14 mouse cellular contexts compared by ENCODE assay signal in the genomic region with DNA sequence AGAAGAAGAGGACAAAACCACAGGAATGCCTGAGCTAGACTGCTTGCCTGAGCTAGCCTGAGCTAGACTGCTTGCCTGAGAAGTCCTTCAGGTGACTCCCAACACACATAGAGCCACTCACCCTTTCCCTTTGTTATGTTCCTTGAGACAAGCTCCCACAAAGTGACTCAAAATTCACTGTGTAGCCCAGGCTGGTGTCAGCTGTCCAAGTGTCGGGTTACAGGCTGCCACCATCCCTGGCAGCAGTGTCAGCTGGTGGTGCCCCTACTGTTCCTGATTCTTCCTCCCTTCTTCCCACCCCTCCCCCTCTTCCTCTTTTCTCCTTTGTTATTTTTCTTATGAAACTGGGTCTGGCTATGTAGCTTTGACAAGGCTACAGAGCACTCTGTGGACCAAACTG. TPM values are rescaled to one million over a fixed set of nuclear protein-coding genes. Genes with fewer than 3 reads are reported as not detected.
A peak's percentile ranks its signal among the peaks of the same experiment; 100 is the strongest.
DNase-seq lines count a peak whose midpoint lies in the region; ATAC-seq and TF ChIP-seq lines count a peak whose summit lies in the region.
"Had no signal": no experiment of that assay in that cellular context is flagged by ENCODE, and none has a peak within 500 bp of the region (broad histone marks: within the 10 kb centered on the region; RNA-seq: fewer than 3 reads in every experiment).

No protein-coding gene starts in this region.

- no peak overlapping the region for H3K27ac ChIP-seq in forebrain, embryonic 13.5 days
- no peak overlapping the region for H3K27ac ChIP-seq in forebrain, postnatal 0 days (ENCODE audit: low read depth, low read length)
- no peak overlapping the region for H3K27ac ChIP-seq in midbrain, embryonic 12.5 days (replicated peaks)
- no peak overlapping the region for H3K27ac ChIP-seq in midbrain, embryonic 14.5 days (replicated peaks; ENCODE audit: low read depth, low read length)
- H3K27ac ChIP-seq: heart, embryonic 15.5 days; stomach, embryonic 15.5 days had no signal

- H3K4me2 ChIP-seq in forebrain, embryonic 13.5 days: no peak overlapping the region
- no peak overlapping the region for H3K4me2 ChIP-seq in forebrain, postnatal 0 days (ENCODE audit: low read depth)
- no peak overlapping the region for H3K4me2 ChIP-seq in midbrain, embryonic 12.5 days (replicated peaks)
- no peak overlapping the region for H3K4me2 ChIP-seq in midbrain, embryonic 14.5 days (ENCODE audit: low read length)
- H3K4me2 ChIP-seq: heart, embryonic 15.5 days; stomach, embryonic 15.5 days had no signal

- no peaks in the 10 kb centered on the region for H3K27me3 ChIP-seq in forebrain, embryonic 13.5 days
- H3K27me3 ChIP-seq in forebrain, postnatal 0 days (ENCODE audit: insufficient read depth, low read length): no peaks in the 10 kb centered on the region
- H3K27me3 ChIP-seq in midbrain, embryonic 12.5 days: no peaks in the 10 kb centered on the region
- no peaks in the 10 kb centered on the region for H3K27me3 ChIP-seq in midbrain, embryonic 14.5 days (ENCODE audit: control insufficient read depth, insufficient read depth, low read length)
- H3K27me3 ChIP-seq: heart, embryonic 15.5 days; stomach, embryonic 15.5 days had no signal

- no peak for TF ChIP-seq CTCF in forebrain, postnatal 0 days (IDR thresholded peaks at IDR 0.05; ENCODE audit: low read depth)

- no peak overlapping the region for H3K4me3 ChIP-seq in forebrain, embryonic 13.5 days
- no peak overlapping the region for H3K4me3 ChIP-seq in forebrain, postnatal 0 days (ENCODE audit: low read depth, low read length)
- no peak overlapping the region for H3K4me3 ChIP-seq in midbrain, embryonic 12.5 days
- no peak overlapping the region for H3K4me3 ChIP-seq in midbrain, embryonic 14.5 days (replicated peaks; ENCODE audit: low read depth, low read length)
- H3K4me3 ChIP-seq: erythroblast, embryonic 14.5 days; heart, embryonic 15.5 days; stomach, embryonic 15.5 days had no signal

- H3K36me3 ChIP-seq in forebrain, embryonic 13.5 days (ENCODE audit: poor library complexity, severe bottlenecking): no peaks in the 10 kb centered on the region
- H3K36me3 ChIP-seq in forebrain, postnatal 0 days (ENCODE audit: insufficient read depth): no peaks in the 10 kb centered on the region
- 0 out of 2 replicates have a peak, but pooled peaks cover 3% of the 10 kb centered on the region for H3K36me3 ChIP-seq in midbrain, embryonic 12.5 days
- no peaks in the 10 kb centered on the region for H3K36me3 ChIP-seq in midbrain, embryonic 14.5 days (ENCODE audit: control insufficient read depth, insufficient read depth, low read length)
- H3K36me3 ChIP-seq: heart, embryonic 15.5 days; stomach, embryonic 15.5 days had no signal

- peak; percentile 13; the same call in 1 of the 2 replicates for ATAC-seq in forebrain, embryonic 13.5 days
- ATAC-seq in forebrain, postnatal 0 days: no peak
- ATAC-seq in midbrain, embryonic 12.5 days (ENCODE audit: low FRiP score, low read depth): peak; percentile 70
- no peak for ATAC-seq in midbrain, embryonic 14.5 days (ENCODE audit: low FRiP score, low TSS enrichment)
- ATAC-seq in granulocyte monocyte progenitor cell, adult 5-6 weeks (replicated peaks; ENCODE audit: poor library complexity, severe bottlenecking): peak; percentile 96
- ATAC-seq: activated CD4-positive, CD25-positive, alpha-beta regulatory T cell, adult 4 months had no signal

- no peaks in the 10 kb centered on the region for H3K9me3 ChIP-seq in forebrain, embryonic 13.5 days (replicated peaks)
- no peaks in the 10 kb centered on the region for H3K9me3 ChIP-seq in forebrain, postnatal 0 days (ENCODE audit: low read length)
- H3K9me3 ChIP-seq in midbrain, embryonic 12.5 days: 0 out of 2 replicates have a peak, but pooled peaks cover 5% of the 10 kb centered on the region
- H3K9me3 ChIP-seq in midbrain, embryonic 14.5 days (ENCODE audit: control insufficient read depth, low read length): no peaks in the 10 kb centered on the region
- H3K9me3 ChIP-seq: heart, embryonic 15.5 days; stomach, embryonic 15.5 days had no signal

- H3K9ac ChIP-seq in forebrain, embryonic 13.5 days: no peak overlapping the region
- H3K9ac ChIP-seq in forebrain, postnatal 0 days: no peak overlapping the region
- H3K9ac ChIP-seq in midbrain, embryonic 12.5 days (replicated peaks): no peak overlapping the region
- no peak overlapping the region for H3K9ac ChIP-seq in midbrain, embryonic 14.5 days (replicated peaks; ENCODE audit: low read length)
- H3K9ac ChIP-seq: heart, embryonic 15.5 days; stomach, embryonic 15.5 days had no signal

- no peak for DNase-seq in forebrain, postnatal 0 days
- DNase-seq in midbrain, embryonic 14.5 days: no peak
- DNase-seq in retina, embryonic 14.5 days (ENCODE audit: low spot score): peak; percentile 34
- DNase-seq in thymus, postnatal 36 days: no peak
- no peak for DNase-seq in frontal cortex, adult 2 months (ENCODE audit: extremely low spot score in 1 of 2, low spot score in 1 of 2)
- DNase-seq: kidney, postnatal 25 days; right cerebral cortex, adult 18-20 months had no signal

- peaks cover 7% of the 10 kb centered on the region; the same call in 1 of the 2 replicates for H3K4me1 ChIP-seq in forebrain, embryonic 13.5 days
- H3K4me1 ChIP-seq in forebrain, postnatal 0 days (ENCODE audit: insufficient read depth): no peaks in the 10 kb centered on the region
- peaks cover 6% of the 10 kb centered on the region for H3K4me1 ChIP-seq in midbrain, embryonic 12.5 days
- no peaks in the 10 kb centered on the region for H3K4me1 ChIP-seq in midbrain, embryonic 14.5 days (ENCODE audit: control insufficient read depth, insufficient read depth, low read length)

- 20% methylated on average over 1 of the region's 1 CpGs for WGBS in forebrain, embryonic 13.5 days
- WGBS in forebrain, postnatal 0 days: 23% methylated on average over 1 of the region's 1 CpGs
- WGBS in midbrain, embryonic 12.5 days: 13% methylated on average over 1 of the region's 1 CpGs
- WGBS in midbrain, embryonic 14.5 days: 11% methylated on average over 1 of the region's 1 CpGs

RNA-seq across cellular contexts. Expression of gene Strn3, which starts 12.2 kb away (rescaled TPM):
- polyA plus RNA-seq in forebrain, embryonic 13.5 days (2015; fragmentation: Nextera tagmentation; extraction: Ambion mirVana): 47.5 and 50.0 TPM in 2 replicates
- total RNA-seq in forebrain, postnatal 0 days (2014; rRNA removed): 85.3 and 92.8 TPM in 2 replicates
- 25.6 and 30.8 TPM in 2 replicates for polyA plus RNA-seq in forebrain, postnatal 0 days (2015; fragmentation: Nextera tagmentation; extraction: Ambion mirVana)
- 60.4 and 70.1 TPM in 2 replicates for polyA plus RNA-seq in midbrain, embryonic 12.5 days (2016; fragmentation: Nextera tagmentation; extraction: Ambion mirVana)
- polyA plus RNA-seq in midbrain, embryonic 14.5 days (2014; fragmentation: Nextera tagmentation; extraction: Ambion mirVana): 43.9 and 51.5 TPM in 2 replicates
- 30.4 and 34.3 TPM in 2 replicates for total RNA-seq in granulocyte monocyte progenitor cell, adult 5-6 weeks (2014; fragmentation: Nextera tagmentation)
- total RNA-seq in granulocyte monocyte progenitor cell, adult 5-6 weeks (2017): 51.1 and 60.8 TPM in 2 replicates
- polyA plus RNA-seq in frontal cortex, adult 2 months (2012; rRNA removed): 61.3 and 69.0 TPM in 2 replicates

RNA-seq across cellular contexts. Expression of gene Ap4s1, which starts 13.0 kb away (rescaled TPM):
- polyA plus RNA-seq in forebrain, embryonic 13.5 days (2015; fragmentation: Nextera tagmentation; extraction: Ambion mirVana): 50.0 and 52.9 TPM in 2 replicates
- 41.6 and 57.0 TPM in 2 replicates for total RNA-seq in forebrain, postnatal 0 days (2014; rRNA removed)
- 60.2 and 65.6 TPM in 2 replicates for polyA plus RNA-seq in forebrain, postnatal 0 days (2015; fragmentation: Nextera tagmentation; extraction: Ambion mirVana)
- polyA plus RNA-seq in midbrain, embryonic 12.5 days (2016; fragmentation: Nextera tagmentation; extraction: Ambion mirVana): 49.3 and 56.4 TPM in 2 replicates
- polyA plus RNA-seq in midbrain, embryonic 14.5 days (2014; fragmentation: Nextera tagmentation; extraction: Ambion mirVana): 53.9 and 66.1 TPM in 2 replicates
- total RNA-seq in granulocyte monocyte progenitor cell, adult 5-6 weeks (2014; fragmentation: Nextera tagmentation): 23.7 and 40.1 TPM in 2 replicates
- 16.8 and 27.4 TPM in 2 replicates for total RNA-seq in granulocyte monocyte progenitor cell, adult 5-6 weeks (2017)
- polyA plus RNA-seq in frontal cortex, adult 2 months (2012; rRNA removed): 57.1 and 58.9 TPM in 2 replicates

Comparison
In these comparisons a context has a peak if more than half of its experiments do, and no peak if none do; other contexts are left out.
1. ATAC-seq: peak in forebrain, embryonic 13.5 days (single experiment), midbrain, embryonic 12.5 days (single experiment) and granulocyte monocyte progenitor cell, adult 5-6 weeks (single experiment); none in forebrain, postnatal 0 days (single experiment) and midbrain, embryonic 14.5 days (single experiment).